Mouse (Mus musculus) kidney, adult 18-20 months (tissue): Measurements from ENCODE around the gene Tmem74b.

Experiments used
- DNase-seq: peaks from one replicate; pipeline ENCODE4 v3.0.0; 2021

The Tmem74b gene

DNA sequence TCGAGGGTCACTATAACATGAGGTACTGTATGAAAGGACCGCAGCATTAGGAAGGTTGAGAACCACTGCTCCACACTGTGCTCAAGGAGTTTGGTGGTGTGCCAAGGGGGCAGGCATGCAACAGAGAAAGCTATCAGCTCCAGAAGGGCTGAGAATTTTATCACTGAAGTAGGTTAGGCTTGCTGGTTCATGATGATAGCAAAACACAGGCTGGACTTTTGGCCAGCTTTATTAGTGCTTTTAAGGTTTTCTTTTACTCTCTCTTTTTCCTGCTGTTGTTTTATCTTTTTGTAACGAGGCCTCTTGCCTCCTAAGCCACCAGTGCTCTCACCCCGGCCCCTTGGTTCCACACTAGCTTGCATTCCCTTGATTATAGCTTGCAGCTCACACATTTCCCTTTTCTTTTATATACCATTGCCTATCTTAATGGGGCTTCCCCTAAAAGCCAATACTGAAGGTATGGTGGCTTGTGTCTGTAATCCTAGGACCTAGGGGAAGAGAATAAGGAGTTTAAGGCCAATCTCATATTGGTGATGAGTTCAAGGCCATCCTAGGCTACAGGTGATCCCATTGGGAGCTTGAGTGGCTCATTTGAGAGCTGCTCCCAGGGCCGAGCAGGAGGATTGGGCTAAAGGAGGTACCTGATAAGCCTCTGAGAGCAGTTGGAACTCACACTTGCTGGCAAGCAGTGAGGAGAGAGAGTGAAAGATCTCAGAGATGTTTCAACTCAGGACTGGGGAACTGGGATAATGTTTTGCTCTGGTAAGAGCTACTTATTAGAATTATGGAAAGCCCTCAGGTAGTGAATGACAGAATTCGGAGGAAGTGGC, 41.3 kb downstream of the Tmem74b start:
- no peak for DNase-seq

DNA sequence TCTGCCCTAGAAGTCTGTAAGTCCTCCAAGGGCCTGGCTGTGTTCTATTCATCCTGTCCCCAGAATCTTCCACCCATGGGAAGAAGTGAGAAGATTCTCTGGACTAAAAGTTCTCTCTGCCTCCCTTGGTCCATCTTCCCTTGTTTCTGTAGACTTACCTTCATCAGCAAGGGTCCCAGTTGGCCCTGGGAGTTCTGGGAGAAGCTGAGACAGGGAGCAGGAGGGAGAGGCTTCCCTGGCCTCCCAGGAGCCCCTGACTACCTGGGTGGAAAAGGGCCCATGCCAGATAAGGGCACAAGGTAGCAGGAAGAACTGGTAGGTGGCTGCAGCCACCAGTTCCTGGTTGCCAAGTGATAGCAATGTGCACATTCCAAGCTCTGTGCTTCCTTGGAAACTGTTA, 42.0 kb downstream of the Tmem74b start, which contains the start of gene Psmf1:
TSS of gene Psmf1 (minus strand) at position 342 of the 400 bp plus-strand sequence.
- no peak for DNase-seq

DNA sequence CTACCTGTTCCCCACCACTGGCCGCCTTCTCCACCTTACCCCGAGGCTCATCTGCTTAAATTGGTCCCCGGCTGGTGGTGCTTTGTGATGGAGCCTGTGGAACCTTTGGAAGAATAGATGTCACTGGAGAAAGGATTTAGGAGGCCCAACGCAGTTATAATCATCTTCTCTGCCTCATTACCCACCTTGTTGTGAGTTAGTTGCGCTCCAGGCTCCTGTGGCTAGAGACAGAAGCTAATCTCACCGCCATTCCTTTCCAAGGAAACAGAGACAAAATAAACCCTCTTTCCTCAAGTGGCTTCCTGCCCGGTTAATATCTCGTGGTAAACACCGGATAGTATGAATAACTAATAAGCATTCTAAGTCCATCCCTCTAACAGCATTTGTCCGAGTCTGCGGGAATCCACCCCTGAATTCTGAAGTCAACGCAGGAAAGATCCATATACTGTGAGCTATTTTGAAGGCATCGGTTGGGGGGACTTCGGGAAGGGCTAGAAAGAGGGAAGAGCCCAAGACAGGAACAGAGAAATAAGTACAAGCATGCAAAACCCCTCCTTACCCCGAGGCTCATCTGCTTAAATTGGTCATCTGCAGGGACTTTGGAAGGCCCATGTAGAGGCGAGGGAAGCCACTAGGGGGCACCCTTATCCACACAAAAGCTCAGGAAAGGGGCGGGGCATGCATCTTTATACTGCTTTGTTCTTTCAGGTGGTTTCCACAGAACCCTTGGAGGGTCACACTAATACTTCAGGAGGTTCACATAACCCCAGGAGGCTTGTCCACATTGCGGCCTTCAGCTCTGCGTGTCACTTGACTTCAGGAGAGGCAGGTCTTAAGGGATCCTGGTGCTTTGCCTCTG, 46.3 kb downstream of the Tmem74b start:
- DNase-seq, result peak; percentile 71

DNA sequence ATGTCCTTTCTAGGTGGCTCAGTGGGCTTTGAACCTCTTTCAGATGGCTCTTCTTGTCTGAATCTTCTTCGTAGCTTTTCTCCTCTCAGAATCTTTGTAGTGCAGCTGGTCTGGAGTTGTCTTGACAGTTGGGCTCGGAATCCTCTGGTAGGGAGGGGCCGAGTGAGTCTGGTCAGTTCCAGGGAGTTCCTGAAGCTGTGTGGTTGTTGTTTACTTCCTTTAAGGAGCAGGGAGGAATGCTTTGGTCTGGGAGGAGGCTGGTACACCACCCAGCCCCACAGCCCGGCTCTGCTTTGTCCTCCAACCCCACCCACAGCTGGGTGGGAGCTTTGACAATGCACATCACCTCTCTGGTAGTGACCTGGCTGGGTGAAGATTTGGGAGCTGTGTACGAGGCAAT, 49.5 kb downstream of the Tmem74b start:
- DNase-seq, result no peak

DNA sequence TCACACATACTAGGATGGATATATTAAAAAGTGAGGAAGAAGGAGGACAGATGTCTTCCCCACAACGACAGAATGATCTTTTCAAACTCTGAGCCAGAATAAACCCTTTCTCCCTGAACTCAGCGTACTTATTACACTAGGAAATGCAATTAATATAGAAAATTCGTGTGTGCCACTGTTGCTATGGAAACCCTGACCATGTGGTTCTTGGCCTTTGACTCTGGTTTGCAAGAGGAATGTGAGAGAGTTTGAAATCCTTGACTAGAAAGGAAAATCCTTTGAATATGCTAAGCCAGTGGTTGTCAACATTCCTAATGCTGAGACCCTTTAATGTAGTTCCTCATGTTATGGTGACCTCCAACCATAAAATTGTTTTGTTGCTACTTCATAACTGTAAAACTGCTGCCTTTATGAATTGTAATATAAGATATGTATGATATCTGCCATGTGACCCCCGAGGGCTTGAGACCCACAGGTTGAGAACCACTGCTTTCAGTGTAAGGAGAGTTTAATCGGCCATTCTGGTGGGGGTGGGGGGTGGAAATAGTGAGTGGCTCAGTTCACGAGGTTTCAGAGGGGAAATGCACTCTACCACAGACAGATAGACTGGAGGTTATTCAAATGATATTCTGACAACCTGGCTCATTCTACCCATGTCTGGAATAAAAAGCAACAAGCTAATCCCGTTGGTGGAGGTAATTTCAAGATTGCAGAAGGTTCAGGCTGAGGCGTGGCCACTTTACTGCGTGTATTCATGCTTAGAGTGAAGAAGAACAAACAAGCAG, 54.7 kb downstream of the Tmem74b start:
- no peak for DNase-seq

DNA sequence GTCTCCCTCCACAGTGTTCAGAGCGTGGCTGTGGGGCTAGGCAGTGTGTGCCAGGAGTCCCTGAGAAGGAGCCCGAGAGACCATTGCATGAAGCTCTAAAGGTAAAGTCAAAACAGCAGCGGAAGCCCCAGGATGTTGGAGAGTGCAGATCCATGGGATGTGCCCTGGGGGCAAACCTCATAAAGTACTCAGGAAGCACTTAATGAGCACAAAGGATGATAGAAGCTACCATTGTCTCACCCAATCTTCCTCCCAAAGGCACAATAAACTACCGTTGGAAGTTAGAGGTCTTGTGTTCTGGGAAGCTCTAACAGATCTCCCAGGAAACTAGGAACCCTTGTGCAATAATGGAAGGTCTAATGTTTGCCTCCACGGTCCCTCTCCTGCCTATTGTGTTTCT, 55.6 kb downstream of the Tmem74b start:
- no peak for DNase-seq

DNA sequence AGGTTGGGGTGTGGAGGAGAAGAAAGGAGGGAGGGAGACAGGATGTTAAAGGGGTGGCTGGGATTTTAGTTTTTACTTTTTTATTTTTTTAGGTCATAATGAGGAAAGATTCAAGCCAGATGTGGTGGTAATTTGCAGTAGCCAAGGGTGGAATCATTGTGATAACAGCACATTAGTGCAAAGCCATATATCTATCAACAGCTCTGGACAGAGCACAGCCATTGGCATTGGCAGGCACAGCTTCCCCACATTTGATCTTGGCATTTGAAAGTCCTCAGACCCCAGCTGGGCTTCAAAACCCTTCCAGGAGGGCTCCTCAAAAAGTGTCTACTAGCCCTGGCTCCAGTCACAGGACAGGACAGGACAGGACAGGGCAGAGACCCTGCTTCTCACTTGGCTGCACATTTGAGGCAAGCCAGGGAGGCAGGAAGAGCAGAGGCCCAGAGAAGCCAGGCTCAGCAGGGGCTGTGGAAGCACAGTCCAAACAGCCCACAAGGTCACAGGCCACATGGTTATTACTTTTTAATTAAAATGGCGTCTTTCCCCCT, 57.1 kb downstream of the Tmem74b start:
- DNase-seq, result no peak
